Mouse (Mus musculus): Measurements from ENCODE around the gene Gm45521. TPM values are rescaled to one million over a fixed set of nuclear protein-coding genes. Genes with fewer than 3 reads are reported as not detected.

The Gm45521 gene
- polyA plus RNA-seq, 1 experiment from 2014 or later = not detected

- ATAC-seq (replicated peaks; ENCODE audit: insufficient number of reproducible peaks, low FRiP score, low TSS enrichment, low read depth) (no peak), DNase-seq (ENCODE audit: low spot score) (no peak)
- WGBS = 69% methylated on average over 8 of the region's 8 CpGs
These were observed 37.2 kb downstream of the Gm45521 start, which contains the start of gene Dnase1l3 for GRCm38 (mm10) chr14:7994271-7994767. Gene Dnase1l3, minus strand, starts transcription at chr14:7994573.

GRCm38 (mm10) chr14:7997255-7997696 is 40.2 kb downstream of the Gm45521 start:
- Histone ChIP-seq H3K27me3 (ENCODE audit: control insufficient read depth, insufficient read depth, low read length) (peaks cover 12% of the 10 kb centered on the region), H3K9me3 (replicated peaks; ENCODE audit: control insufficient read depth, low read length) (no peaks in the 10 kb centered on the region), H3K36me3 (replicated peaks; ENCODE audit: control insufficient read depth, insufficient read depth, low read depth, low read length) (no peaks in the 10 kb centered on the region), H3K4me3 (ENCODE audit: low read depth, low read length) (no peak overlapping the region), H3K4me2 (ENCODE audit: low read depth, low read length) (0 out of 2 replicates have a peak overlapping the region, but pooled peaks have one; percentile 23), H3K4me1 (ENCODE audit: control insufficient read depth, insufficient read depth, low read length) (no peaks in the 10 kb centered on the region), H3K9ac (replicated peaks; ENCODE audit: low read length) (peak overlapping the region; percentile 41; the same call in 1 of the 2 replicates), H3K27ac (replicated peaks; ENCODE audit: low read depth, low read length) (no peak overlapping the region)
- ATAC-seq (replicated peaks; ENCODE audit: insufficient number of reproducible peaks, low FRiP score, low TSS enrichment, low read depth) (no peak), DNase-seq (ENCODE audit: low spot score) (peak; percentile 88)
- WGBS = 4% methylated on average over 15 of the region's 15 CpGs

More at GRCm38 (mm10) chr14:7994271-7994767, 37.2 kb downstream of the Gm45521 start, which contains the start of gene Dnase1l3:
- Histone ChIP-seq H3K27me3 (ENCODE audit: control insufficient read depth, insufficient read depth, low read length) (no peaks in the 10 kb centered on the region), H3K27ac (replicated peaks; ENCODE audit: low read depth, low read length) (no peak within 1 kb of the TSS), H3K4me2 (ENCODE audit: low read depth, low read length) (no peak within 1 kb of the TSS), H3K4me3 (ENCODE audit: low read depth, low read length) (no peak within 1 kb of the TSS), H3K9me3 (replicated peaks; ENCODE audit: control insufficient read depth, low read length) (no peaks in the 10 kb centered on the region), H3K9ac (replicated peaks; ENCODE audit: low read length) (no peak within 1 kb of the TSS), H3K4me1 (ENCODE audit: control insufficient read depth, insufficient read depth, low read length) (no peaks in the 10 kb centered on the region), H3K36me3 (replicated peaks; ENCODE audit: control insufficient read depth, insufficient read depth, low read depth, low read length) (no peaks in the 10 kb centered on the region)

- Histone ChIP-seq H3K9me3 (replicated peaks; ENCODE audit: control insufficient read depth, low read length) (no peaks in the 10 kb centered on the region), H3K9ac (replicated peaks; ENCODE audit: low read length) (no peak overlapping the region), H3K4me1 (ENCODE audit: control insufficient read depth, insufficient read depth, low read length) (no peaks in the 10 kb centered on the region), H3K27me3 (ENCODE audit: control insufficient read depth, insufficient read depth, low read length) (peaks cover 12% of the 10 kb centered on the region), H3K4me2 (ENCODE audit: low read depth, low read length) (no peak overlapping the region), H3K36me3 (replicated peaks; ENCODE audit: control insufficient read depth, insufficient read depth, low read depth, low read length) (no peaks in the 10 kb centered on the region), H3K4me3 (ENCODE audit: low read depth, low read length) (no peak overlapping the region), H3K27ac (replicated peaks; ENCODE audit: low read depth, low read length) (no peak overlapping the region)
- DNase-seq (ENCODE audit: low spot score) = no peak
- no peak for ATAC-seq (replicated peaks; ENCODE audit: insufficient number of reproducible peaks, low FRiP score, low TSS enrichment, low read depth)
- WGBS = 68% methylated on average over 3 of the region's 3 CpGs
These were observed 41.9 kb downstream of the Gm45521 start for GRCm38 (mm10) chr14:7999030-7999429.

- no peaks in the 10 kb centered on the region for H3K4me1 ChIP-seq (ENCODE audit: control insufficient read depth, insufficient read depth, low read length)
- H3K4me3 ChIP-seq (ENCODE audit: low read depth, low read length) = no peak overlapping the region
- no peak overlapping the region for H3K4me2 ChIP-seq (ENCODE audit: low read depth, low read length)
- H3K36me3 ChIP-seq (replicated peaks; ENCODE audit: control insufficient read depth, insufficient read depth, low read depth, low read length) = no peaks in the 10 kb centered on the region
- 79% methylated on average over 5 of the region's 5 CpGs for WGBS
- no peak overlapping the region for H3K27ac ChIP-seq (replicated peaks; ENCODE audit: low read depth, low read length)
- no peak for ATAC-seq (replicated peaks; ENCODE audit: insufficient number of reproducible peaks, low FRiP score, low TSS enrichment, low read depth)
- no peak for DNase-seq (ENCODE audit: low spot score)
- no peak overlapping the region for H3K9ac ChIP-seq (replicated peaks; ENCODE audit: low read length)
- peaks cover 12% of the 10 kb centered on the region for H3K27me3 ChIP-seq (ENCODE audit: control insufficient read depth, insufficient read depth, low read length)
- H3K9me3 ChIP-seq (replicated peaks; ENCODE audit: control insufficient read depth, low read length) = no peaks in the 10 kb centered on the region
These were observed 42.3 kb downstream of the Gm45521 start for GRCm38 (mm10) chr14:7999435-7999834.

- ATAC-seq (replicated peaks; ENCODE audit: insufficient number of reproducible peaks, low FRiP score, low TSS enrichment, low read depth) = no peak
- no peak overlapping the region for H3K27ac ChIP-seq (replicated peaks; ENCODE audit: low read depth, low read length)
- H3K4me2 ChIP-seq (ENCODE audit: low read depth, low read length) = no peak overlapping the region
- peaks cover 12% of the 10 kb centered on the region for H3K27me3 ChIP-seq (ENCODE audit: control insufficient read depth, insufficient read depth, low read length)
- no peaks in the 10 kb centered on the region for H3K9me3 ChIP-seq (replicated peaks; ENCODE audit: control insufficient read depth, low read length)
- no peak overlapping the region for H3K4me3 ChIP-seq (ENCODE audit: low read depth, low read length)
- DNase-seq (ENCODE audit: low spot score) = no peak
- no peaks in the 10 kb centered on the region for H3K4me1 ChIP-seq (ENCODE audit: control insufficient read depth, insufficient read depth, low read length)
- 83% methylated on average over 5 of the region's 5 CpGs for WGBS
- H3K36me3 ChIP-seq (replicated peaks; ENCODE audit: control insufficient read depth, insufficient read depth, low read depth, low read length) = no peaks in the 10 kb centered on the region
- H3K9ac ChIP-seq (replicated peaks; ENCODE audit: low read length) = no peak overlapping the region
These were observed 43.2 kb downstream of the Gm45521 start for GRCm38 (mm10) chr14:8000247-8000646.

GRCm38 (mm10) chr14:8000831-8001685 is 44.0 kb downstream of the Gm45521 start:
- no peak for DNase-seq (ENCODE audit: low spot score)
- H3K4me2 ChIP-seq (ENCODE audit: low read depth, low read length) = no peak overlapping the region; the same call in 1 of the 2 replicates
- no peak overlapping the region for H3K4me3 ChIP-seq (ENCODE audit: low read depth, low read length)
- H3K36me3 ChIP-seq (replicated peaks; ENCODE audit: control insufficient read depth, insufficient read depth, low read depth, low read length) = no peaks in the 10 kb centered on the region
- no peaks in the 10 kb centered on the region for H3K4me1 ChIP-seq (ENCODE audit: control insufficient read depth, insufficient read depth, low read length)
- H3K9me3 ChIP-seq (replicated peaks; ENCODE audit: control insufficient read depth, low read length) = no peaks in the 10 kb centered on the region
- no peak overlapping the region for H3K9ac ChIP-seq (replicated peaks; ENCODE audit: low read length)
- no peak overlapping the region for H3K27ac ChIP-seq (replicated peaks; ENCODE audit: low read depth, low read length)
- WGBS = 23% methylated on average over 17 of the region's 17 CpGs
- peaks cover 12% of the 10 kb centered on the region for H3K27me3 ChIP-seq (ENCODE audit: control insufficient read depth, insufficient read depth, low read length)
- ATAC-seq (replicated peaks; ENCODE audit: insufficient number of reproducible peaks, low FRiP score, low TSS enrichment, low read depth) = no peak

GRCm38 (mm10) chr14:8002432-8003092 is 45.5 kb downstream of the Gm45521 start, which contains the start of gene Abhd6:
Gene Abhd6, plus strand, starts transcription at chr14:8002902.
- H3K9me3 ChIP-seq (replicated peaks; ENCODE audit: control insufficient read depth, low read length) = no peaks in the 10 kb centered on the region
- peak; percentile 92 for DNase-seq (ENCODE audit: low spot score)
- H3K4me3 ChIP-seq (ENCODE audit: low read depth, low read length) = peak within 1 kb of the TSS; percentile 60
- no peaks in the 10 kb centered on the region for H3K36me3 ChIP-seq (replicated peaks; ENCODE audit: control insufficient read depth, insufficient read depth, low read depth, low read length)
- ATAC-seq (replicated peaks; ENCODE audit: insufficient number of reproducible peaks, low FRiP score, low TSS enrichment, low read depth) = peak; percentile 81
- peaks cover 12% of the 10 kb centered on the region for H3K27me3 ChIP-seq (ENCODE audit: control insufficient read depth, insufficient read depth, low read length)
- no peak within 1 kb of the TSS for H3K27ac ChIP-seq (replicated peaks; ENCODE audit: low read depth, low read length)
- 2% methylated on average over 38 of the region's 38 CpGs for WGBS
- H3K9ac ChIP-seq (replicated peaks; ENCODE audit: low read length) = peak within 1 kb of the TSS; percentile 66
- H3K4me1 ChIP-seq (ENCODE audit: control insufficient read depth, insufficient read depth, low read length) = no peaks in the 10 kb centered on the region
- H3K4me2 ChIP-seq (ENCODE audit: low read depth, low read length) = peak within 1 kb of the TSS; percentile 81
